Mouse (Mus musculus) intestine, postnatal 0 days (tissue): Measurements from ENCODE around the gene Cep152. TPM values are rescaled to one million over a fixed set of nuclear protein-coding genes. Genes with fewer than 3 reads are reported as not detected.

ENCODE experiments used
- ATAC-seq: fragments of 200-750 bp; cut with Nextera tagmentation; 2 replicates; pipeline ENCODE4 v1.8.0; 2017; ENCODE audit warnings: mild to moderate bottlenecking, moderate TSS enrichment, moderate library complexity
- H3K27ac ChIP-seq: fragments of 300-500 bp; sonication (generic); 2 replicates; pipeline ENCODE4 v1.5.1; 2014; ENCODE audit warnings: mild to moderate bottlenecking, low read depth, low read length, moderate library complexity
- H3K27me3 ChIP-seq: fragments of 300-500 bp; sonication (generic); replicated peaks from 2 replicates; pipeline ENCODE4 v1.6.1; 2014; ENCODE audit warnings: low read length, mixed read lengths; ENCODE audit not compliant: control insufficient read depth, insufficient read depth
- H3K36me3 ChIP-seq: fragments of 300-500 bp; sonication (generic); 2 replicates; pipeline ENCODE4 v1.6.1; 2014; ENCODE audit warnings: mild to moderate bottlenecking, moderate library complexity; ENCODE audit not compliant: control insufficient read depth, insufficient read depth
- H3K4me1 ChIP-seq: fragments of 300-500 bp; sonication (generic); replicated peaks from 2 replicates; pipeline ENCODE4 v1.6.1; 2014; ENCODE audit warnings: antibody characterized with exemption, low read length, mixed read lengths; ENCODE audit not compliant: control insufficient read depth, insufficient read depth
- H3K4me2 ChIP-seq: fragments of 300-500 bp; sonication (generic); replicated peaks from 2 replicates; pipeline ENCODE4 v1.6.1; 2014; ENCODE audit warnings: low read depth, mild to moderate bottlenecking, moderate library complexity
- H3K4me3 ChIP-seq: fragments of 300-500 bp; sonication (generic); 2 replicates; pipeline ENCODE4 v1.5.1; 2014; ENCODE audit warnings: low read depth, low read length
- H3K9ac ChIP-seq: fragments of 300-500 bp; sonication (generic); 2 replicates; pipeline ENCODE4 v1.6.1; 2014; ENCODE audit warnings: mild to moderate bottlenecking, low read depth, low read length
- H3K9me3 ChIP-seq: fragments of 300-500 bp; sonication (generic); 2 replicates; pipeline ENCODE4 v1.6.1; 2016; ENCODE audit warnings: mixed run types; ENCODE audit not compliant: control insufficient read depth
- CTCF ChIP-seq: sonication (generic); IDR thresholded peaks from 2 replicates; pipeline ENCODE4 v1.5.1; 2016; ENCODE audit warnings: low read depth, mild to moderate bottlenecking, control low read depth, antibody characterized with exemption, moderate library complexity
- WGBS: fragments of 180-500 bp; shearing (Covaris S2); extraction: QIAGEN DNeasy Blood & Tissue Kit; methylation state at CpG from one replicate; pipeline ENCODE4 v1.1.7; 2014; 5-methylcytosine and 5-hydroxymethylcytosine counted together
- polyA plus RNA-seq: library from polyadenylated mRNA; unstranded; fragments of >200 nt; fragmentation: Nextera tagmentation; extraction: Ambion mirVana; gene quantifications from 2 replicates; pipeline ENCODE4 v1.2.1, GENCODE M21; 2015

The Cep152 gene
- polyA plus RNA-seq, 1 experiment from 2014 or later: 0.98 TPM

DNA sequence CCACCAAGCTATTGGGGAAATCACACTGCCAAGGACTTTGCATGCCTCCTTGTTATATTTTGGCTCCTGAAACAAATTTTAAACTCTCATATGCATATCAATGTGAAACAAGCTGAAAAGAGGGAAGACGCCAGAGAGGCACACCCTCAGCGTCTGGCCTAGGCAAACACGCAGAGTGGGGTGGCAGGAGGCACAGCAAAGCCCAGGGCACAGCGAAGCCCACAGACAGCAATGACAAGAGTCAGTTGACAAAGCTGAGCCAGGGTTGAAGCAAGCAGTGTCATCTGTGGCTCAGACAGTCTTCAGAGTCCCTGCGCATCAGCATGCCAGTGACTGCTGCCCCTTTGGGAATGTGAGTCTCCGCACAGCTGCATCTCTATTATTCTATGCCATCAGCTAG, 20.0 kb upstream of the Cep152 start:
- H3K4me1 ChIP-seq: no peaks in the 10 kb centered on the region
- no peak for TF ChIP-seq CTCF
- H3K9ac ChIP-seq: no peak overlapping the region
- H3K36me3 ChIP-seq: no peaks in the 10 kb centered on the region
- 80% methylated on average over 6 of the region's 6 CpGs for WGBS
- H3K27ac ChIP-seq: no peak overlapping the region
- H3K9me3 ChIP-seq: no peaks in the 10 kb centered on the region
- H3K4me3 ChIP-seq: no peak overlapping the region
- H3K27me3 ChIP-seq: no peaks in the 10 kb centered on the region
- no peak overlapping the region for H3K4me2 ChIP-seq
- ATAC-seq: no peak

DNA sequence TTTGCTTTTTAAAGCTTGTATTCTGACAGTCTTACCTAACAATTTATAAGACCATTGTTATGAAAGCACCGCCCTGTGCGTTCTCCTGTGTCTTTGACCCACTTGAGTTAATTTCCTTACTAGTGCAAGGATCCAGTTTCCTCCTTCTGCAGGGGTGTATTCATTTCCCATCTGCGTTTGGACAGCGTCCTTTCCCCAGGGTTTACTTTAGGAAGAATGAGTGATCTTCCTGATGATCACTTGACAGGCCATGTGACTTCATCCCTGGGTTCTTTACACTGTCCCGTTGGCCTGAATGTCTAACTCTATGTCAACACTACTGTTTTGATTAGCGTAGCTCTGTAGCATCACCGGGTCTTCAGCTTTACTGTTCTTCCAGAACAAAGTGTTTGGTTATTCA, 12.4 kb upstream of the Cep152 start:
- Histone ChIP-seq H3K9me3 (no peaks in the 10 kb centered on the region), H3K4me1 (no peaks in the 10 kb centered on the region), H3K36me3 (no peaks in the 10 kb centered on the region), H3K9ac (no peak overlapping the region), H3K27ac (no peak overlapping the region), H3K4me2 (no peak overlapping the region), H3K27me3 (no peaks in the 10 kb centered on the region), H3K4me3 (no peak overlapping the region)
- no peak for TF ChIP-seq CTCF
- no peak for ATAC-seq
- WGBS: 57% methylated on average over 7 of the region's 7 CpGs

DNA sequence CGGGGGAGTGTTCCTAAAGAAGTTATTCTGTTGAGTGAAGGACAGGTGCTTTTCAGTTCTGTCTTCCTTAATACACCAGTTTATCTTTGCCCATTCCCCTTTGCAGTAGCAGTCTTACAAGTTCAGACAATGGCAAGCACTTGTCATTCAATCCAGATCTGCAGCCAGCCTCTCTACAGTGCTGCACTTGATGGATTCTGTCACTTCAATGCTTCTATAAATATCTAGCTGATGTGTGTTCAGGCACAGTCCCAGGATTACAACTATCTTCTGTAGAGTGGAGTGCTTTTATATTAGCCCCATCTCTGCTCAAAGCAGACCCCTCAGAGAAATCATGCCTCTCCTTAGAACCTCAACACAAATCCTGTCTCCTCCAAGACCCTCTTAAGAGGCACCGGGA, 5.1 kb upstream of the Cep152 start:
- WGBS: 95% methylated on average over 2 of the region's 2 CpGs
- no peak overlapping the region for H3K9ac ChIP-seq
- TF ChIP-seq CTCF: no peak
- no peak overlapping the region for H3K4me2 ChIP-seq
- H3K4me3 ChIP-seq: no peak overlapping the region
- no peak for ATAC-seq
- H3K4me1 ChIP-seq: no peaks in the 10 kb centered on the region
- H3K9me3 ChIP-seq: no peaks in the 10 kb centered on the region
- no peak overlapping the region for H3K27ac ChIP-seq
- H3K27me3 ChIP-seq: no peaks in the 10 kb centered on the region
- no peaks in the 10 kb centered on the region for H3K36me3 ChIP-seq

DNA sequence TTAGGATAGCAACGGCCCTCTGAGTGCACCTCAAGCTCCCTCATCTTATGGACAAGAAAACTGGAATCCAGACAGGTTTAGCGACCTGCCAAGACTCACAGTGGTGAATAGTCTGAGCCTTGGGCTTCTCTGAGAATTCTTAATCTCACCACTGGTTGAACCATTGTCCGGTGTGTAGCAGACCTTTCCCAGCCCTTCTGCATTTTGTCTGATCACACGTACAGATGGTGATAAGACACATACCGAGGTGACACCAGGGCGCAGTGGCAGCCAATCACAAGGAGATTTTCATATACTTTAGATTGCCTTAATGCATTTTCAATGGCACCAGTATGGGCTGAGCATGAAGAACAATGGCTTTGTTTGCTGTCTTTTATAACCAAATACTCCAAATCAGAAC, 3.6 kb upstream of the Cep152 start:
- H3K27ac ChIP-seq: no peak overlapping the region
- no peak for TF ChIP-seq CTCF
- 60% methylated on average over 6 of the region's 6 CpGs for WGBS
- no peaks in the 10 kb centered on the region for H3K36me3 ChIP-seq
- no peaks in the 10 kb centered on the region for H3K27me3 ChIP-seq
- no peak overlapping the region for H3K9ac ChIP-seq
- ATAC-seq: no peak
- H3K4me2 ChIP-seq: no peak overlapping the region
- no peaks in the 10 kb centered on the region for H3K4me1 ChIP-seq
- H3K9me3 ChIP-seq: no peaks in the 10 kb centered on the region
- H3K4me3 ChIP-seq: no peak overlapping the region

DNA sequence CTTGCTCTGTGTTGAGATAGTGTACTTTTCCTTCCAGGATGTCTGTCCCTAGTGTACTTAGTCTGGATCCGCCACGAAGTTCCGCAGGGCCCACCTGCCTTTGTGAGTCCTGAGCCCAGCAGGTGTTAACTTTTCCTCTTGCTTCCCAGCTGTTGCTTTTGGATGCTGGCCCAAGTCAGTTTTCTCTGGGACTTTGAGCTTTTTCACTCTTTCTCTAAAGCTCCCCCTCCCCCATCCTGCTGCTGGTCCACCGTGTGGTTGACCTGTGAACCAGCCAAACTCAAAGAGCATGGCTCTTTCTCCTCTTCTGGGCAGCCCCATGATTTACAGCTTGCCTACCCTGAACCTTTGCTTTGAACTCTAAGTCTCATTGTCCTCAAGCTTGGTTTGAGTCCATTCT, 1.6 kb upstream of the Cep152 start:
- no peak for ATAC-seq
- no peaks in the 10 kb centered on the region for H3K4me1 ChIP-seq
- no peaks in the 10 kb centered on the region for H3K27me3 ChIP-seq
- H3K36me3 ChIP-seq: no peaks in the 10 kb centered on the region
- no peak for TF ChIP-seq CTCF
- no peak overlapping the region for H3K4me2 ChIP-seq
- H3K9me3 ChIP-seq: no peaks in the 10 kb centered on the region
- H3K27ac ChIP-seq: no peak overlapping the region
- no peak overlapping the region for H3K4me3 ChIP-seq
- 88% methylated on average over 4 of the region's 4 CpGs for WGBS
- no peak overlapping the region for H3K9ac ChIP-seq

DNA sequence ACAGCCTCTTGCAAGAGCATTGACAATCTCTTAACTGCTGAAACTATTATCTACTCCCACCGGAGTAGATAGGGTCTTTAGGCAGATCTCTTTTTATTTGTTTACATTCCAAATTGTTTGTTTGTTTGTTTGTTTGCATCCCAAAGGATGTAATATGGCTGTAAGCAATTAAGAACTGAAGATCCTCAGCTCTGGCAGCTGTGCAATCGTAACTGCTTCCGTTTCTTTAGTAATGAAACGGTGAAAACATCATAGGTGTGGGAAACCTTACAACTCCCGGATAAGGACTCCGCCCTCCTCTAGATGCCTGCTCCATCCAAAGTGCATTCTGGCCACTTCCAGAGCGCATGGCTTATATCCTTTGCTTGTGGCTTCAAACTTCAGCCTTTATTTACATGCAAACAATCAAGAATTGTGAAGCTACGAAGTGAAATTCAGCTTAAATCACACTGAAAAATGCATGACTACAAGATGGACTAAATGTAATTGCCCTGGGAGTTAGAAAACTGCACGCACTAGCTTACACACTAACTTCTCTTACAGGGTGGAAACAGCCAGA, 707 bp downstream of the Cep152 start:
- Histone ChIP-seq H3K27me3 (no peaks in the 10 kb centered on the region), H3K4me1 (no peaks in the 10 kb centered on the region), H3K27ac (0 out of 2 replicates have a peak overlapping the region, but pooled peaks have one; percentile 35), H3K36me3 (peaks cover 7% of the 10 kb centered on the region; the same call in 1 of the 2 replicates), H3K4me3 (peak overlapping the region; percentile 91), H3K4me2 (peak overlapping the region; percentile 87), H3K9ac (peak overlapping the region; percentile 68), H3K9me3 (no peaks in the 10 kb centered on the region)
- 6% methylated on average over 9 of the region's 9 CpGs for WGBS
- TF ChIP-seq CTCF: no peak
- ATAC-seq: no peak

DNA sequence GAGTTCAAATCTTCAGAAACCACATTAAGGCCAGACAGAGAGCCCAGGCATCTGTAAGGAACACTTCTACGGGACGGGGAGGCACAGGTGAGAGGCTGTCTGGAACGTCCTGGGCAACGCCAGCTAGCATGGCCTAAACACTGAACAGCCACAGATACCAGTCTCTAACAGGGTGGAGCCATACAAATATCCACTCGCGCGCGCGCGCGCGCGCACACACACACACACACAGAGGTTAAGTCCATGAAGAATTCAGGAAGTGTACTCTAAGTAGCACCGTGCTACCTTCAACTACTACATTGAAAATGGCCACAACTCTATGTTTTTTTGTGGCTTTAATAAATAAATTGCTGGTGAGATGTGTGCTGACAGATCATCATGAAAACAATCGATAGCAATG, 1.7 kb downstream of the Cep152 start:
- 91% methylated on average over 15 of the region's 15 CpGs for WGBS
- no peaks in the 10 kb centered on the region for H3K27me3 ChIP-seq
- H3K9ac ChIP-seq: no peak overlapping the region
- TF ChIP-seq CTCF: no peak
- no peaks in the 10 kb centered on the region for H3K4me1 ChIP-seq
- H3K27ac ChIP-seq: no peak overlapping the region
- ATAC-seq: no peak
- peaks cover 10% of the 10 kb centered on the region; the same call in 1 of the 2 replicates for H3K36me3 ChIP-seq
- H3K4me2 ChIP-seq: no peak overlapping the region
- no peaks in the 10 kb centered on the region for H3K9me3 ChIP-seq
- no peak overlapping the region for H3K4me3 ChIP-seq
